Mouse (Mus musculus) heart, adult 9 months (tissue): ENCODE results near the gene Sptssb.

Experiments
- DNase-seq, 2 experiments: peaks; one replicate each; pipeline ENCODE4 v3.0.0; 2022; ENCODE audit warnings: low spot score in 2 of 2

Gene Sptssb

DNA sequence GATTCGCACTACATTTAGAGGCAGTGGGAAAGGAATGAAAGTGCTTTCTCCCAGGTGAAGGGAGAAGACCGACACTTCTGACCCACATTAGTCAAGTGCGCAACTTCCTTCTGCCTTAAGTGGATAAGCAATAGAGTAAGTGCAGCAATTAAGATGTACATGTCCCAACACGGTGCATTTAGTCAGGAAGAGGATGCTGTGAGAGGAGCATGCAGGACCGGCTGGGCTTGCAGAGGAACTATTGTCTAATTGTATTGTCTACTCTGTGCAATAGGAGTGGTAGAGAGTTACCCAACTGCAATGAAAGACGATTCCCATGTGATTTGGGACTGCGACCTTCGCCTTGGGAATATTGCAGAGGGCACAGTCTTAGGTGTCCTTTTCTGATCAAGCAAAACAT lies 30.2 kb downstream of the Sptssb start:
- no peak for DNase-seq

DNA sequence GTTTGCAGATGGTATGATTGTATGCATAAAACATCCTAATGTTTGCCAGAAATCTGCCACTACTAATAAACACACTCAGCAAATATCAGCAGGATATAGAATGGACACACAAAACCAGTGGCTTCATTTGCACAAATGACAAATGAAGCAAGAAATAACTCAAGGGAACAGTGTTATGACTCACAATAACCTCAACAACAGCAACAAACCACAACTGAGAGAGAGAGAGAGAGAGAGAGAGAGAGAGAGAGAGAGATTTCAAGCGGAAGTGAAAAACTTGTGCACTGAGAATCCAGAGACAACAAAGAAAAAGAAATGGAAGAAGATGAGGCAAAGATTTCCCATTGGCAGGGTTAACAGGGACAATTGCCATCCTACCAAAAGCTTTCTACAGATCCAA lies 35.2 kb downstream of the Sptssb start:
- DNase-seq = no peak

DNA sequence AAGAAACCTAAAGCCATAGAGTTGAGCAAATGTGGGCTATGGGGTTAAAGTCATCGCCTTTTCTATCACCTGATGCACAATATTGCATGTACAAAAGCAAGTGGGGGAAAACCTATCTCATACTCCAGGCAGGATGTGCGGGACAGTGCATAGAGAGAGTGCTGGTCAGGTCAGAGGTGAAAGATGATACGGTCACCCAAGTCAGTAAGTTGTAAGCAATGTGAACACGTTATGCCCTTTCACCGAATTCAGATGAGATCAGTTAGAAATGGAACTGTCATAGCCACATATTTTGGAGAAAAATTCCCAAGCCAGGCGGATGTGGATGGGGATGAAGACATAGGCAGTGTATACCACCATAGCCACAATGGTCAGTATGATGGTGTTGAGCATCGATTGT lies 39.1 kb downstream of the Sptssb start:
- DNase-seq = no peak

DNA sequence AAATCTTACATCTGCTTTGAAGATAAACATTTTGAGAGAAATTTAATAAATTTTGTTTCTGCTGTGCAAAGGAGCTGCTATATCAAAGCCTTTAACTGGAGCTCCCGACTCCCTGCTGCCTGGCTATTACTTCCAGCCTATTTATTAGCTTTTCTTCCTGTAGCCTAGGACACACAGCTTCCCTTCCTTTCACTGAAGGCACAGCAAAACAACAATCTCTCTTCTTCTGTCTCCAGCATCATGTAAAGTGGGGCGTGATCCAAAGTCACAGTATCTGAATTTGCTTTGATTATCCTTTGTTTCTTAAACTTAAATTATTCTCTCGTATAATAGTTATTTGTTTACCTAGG lies 39.9 kb downstream of the Sptssb start:
- no peak for DNase-seq

DNA sequence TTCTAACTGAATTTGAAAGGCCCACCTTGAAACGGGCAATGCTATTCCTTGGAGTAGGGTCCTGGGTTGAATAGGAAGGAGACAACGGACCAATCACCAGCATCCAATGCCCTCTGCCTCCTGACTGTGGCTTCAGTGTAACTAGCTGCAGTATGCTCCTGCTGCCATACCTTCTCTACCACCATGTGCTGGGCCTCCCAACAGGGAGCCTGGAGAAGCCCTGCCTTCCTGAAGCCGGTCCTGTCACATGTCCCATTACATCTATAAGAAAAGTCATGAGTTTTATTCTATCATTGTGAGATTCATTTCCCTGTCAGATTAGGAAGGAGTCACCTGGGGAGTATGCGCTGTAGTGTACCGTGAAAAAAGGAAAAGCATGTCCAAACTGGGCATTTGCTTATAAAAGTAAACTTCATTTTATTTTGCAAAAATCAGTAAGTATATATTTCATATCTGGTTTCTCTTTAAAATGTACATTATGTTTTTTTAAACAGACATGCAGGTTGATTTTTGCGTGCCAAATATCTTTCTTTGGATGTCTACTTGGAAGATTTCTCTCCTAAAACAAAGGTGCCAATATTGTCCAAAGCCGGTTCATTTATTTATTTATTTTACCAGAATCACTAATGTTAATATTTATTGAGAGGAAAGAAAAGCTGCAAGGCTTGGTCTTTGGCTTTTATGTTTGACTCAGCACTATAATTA lies 40.4 kb downstream of the Sptssb start:
- no peak for DNase-seq

DNA sequence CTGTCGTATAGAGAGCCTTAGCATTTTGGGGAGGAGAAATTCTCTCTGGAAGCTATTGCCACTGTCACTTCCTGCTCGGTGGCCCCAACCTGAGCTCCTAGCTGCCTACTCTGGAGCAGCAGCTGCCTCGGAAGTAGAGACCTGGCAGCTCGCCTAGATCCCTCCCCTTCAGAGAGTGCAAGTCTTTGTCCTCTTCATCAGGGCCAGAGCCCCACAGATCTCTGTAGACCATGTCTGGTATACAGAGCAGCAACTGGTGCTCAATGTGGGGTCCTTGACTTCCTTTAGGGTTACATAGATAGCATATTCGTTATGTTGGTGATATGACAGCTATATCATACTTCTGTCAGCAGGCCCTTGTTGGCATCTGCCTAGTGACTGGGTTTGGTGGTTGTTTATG lies 41.3 kb downstream of the Sptssb start:
- DNase-seq = no peak

DNA sequence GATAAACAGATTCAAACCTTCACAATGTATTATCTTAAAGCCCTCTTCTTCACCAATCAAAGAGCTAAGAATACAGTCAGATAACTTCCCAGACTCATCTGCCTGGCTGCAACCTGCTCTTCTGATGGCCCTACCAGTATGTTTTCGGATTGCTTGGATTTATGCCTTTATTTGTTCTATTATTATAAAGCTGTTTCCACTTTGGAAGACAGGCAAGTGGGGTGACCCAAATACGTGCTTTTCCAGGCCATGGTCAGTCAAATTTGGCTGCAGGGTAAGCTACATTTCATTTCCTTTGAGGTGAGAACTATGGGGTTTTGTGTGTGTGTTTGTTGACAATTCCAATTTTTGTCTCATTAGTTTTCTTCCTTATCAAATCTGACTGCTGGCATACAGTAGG lies 43.2 kb downstream of the Sptssb start:
- no peak for DNase-seq

DNA sequence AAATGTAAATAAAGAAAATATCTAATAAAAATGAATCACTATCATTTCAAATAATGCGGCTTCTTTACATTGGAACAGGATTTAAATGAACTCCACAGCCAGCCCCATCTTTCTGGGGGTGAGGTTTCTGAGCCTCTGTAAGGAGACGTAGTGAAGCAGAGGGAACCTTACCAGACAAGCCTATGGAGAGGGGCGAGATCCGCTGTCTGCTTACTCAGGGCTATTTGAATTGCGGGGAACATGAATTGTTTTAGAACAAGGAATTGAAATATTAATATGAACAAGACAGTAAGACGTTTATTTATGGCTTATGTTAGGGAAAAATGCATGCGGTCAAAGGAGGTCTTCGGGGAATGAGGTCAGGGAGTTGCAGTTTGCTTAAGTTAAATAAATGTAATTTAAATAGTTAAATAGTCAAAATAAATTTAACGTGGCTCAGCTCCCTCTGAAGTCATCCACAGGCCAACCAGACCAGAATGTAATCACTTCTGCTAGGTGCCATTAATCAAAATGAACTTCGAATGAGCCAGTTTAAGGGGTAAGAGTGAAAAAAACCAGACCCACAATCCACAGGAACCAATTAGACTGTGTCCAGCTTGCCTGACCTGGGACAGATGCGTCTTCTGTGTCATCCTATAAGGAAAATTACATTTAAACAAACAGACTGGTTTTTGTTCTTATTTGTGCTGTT lies 46.6 kb downstream of the Sptssb start:
- no peak for DNase-seq

DNA sequence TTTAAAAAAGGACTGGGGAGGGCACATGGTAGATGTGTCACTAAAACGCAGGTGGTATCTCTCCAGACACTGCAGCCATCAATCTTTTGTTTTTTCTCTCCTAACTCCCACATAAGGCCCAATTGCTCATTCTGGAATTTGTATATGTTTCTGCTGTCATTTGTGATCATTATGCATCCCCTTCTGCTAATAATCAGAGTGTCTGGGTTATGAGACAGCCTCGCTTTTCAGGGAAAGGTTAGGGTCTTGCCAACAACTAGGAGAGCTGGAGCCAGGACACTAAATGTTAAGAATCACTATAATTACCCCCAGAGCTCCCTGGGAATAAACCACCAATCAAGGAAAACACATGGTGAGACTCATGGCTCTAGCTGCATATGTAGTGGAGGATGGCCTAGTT lies 47.3 kb downstream of the Sptssb start:
- no peak for DNase-seq

DNA sequence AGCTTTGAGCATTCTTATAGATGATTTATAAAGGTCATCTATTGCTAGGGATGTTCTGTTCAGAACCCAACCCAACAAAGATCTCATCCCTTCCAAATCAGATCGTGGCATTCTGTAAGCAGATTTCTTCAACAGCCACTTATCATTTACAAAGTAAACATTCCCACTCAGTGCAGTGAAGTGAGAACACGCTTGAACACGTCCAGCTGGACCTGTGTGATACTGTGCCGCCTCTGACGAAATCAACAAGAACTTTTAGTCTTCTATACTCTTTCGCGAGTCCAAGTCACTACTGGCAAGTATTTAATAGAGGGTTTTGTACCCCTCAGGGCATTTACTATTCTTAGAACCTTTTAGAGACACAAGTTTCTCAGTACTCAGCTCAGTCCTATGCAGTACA lies 51.3 kb downstream of the Sptssb start:
- DNase-seq = no peak

DNA sequence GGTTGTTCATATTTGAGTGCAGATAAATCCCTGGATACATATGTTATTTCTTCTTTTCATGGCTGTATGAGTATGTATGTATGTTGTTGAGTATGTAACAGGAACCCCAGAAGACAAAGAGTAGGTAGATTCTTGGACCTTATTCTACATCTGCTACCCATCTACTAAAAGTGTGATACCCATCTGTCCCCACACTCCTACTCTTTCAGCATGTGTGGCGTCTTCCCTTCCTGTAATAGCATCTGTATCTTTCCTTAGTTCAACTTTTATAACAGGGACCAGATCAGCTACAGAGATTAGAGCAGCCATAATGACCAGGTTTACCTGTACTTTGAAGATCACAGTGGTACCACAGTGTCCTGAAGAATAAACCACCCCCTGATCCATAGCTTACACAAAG lies 56.6 kb downstream of the Sptssb start:
- no peak for DNase-seq

DNA sequence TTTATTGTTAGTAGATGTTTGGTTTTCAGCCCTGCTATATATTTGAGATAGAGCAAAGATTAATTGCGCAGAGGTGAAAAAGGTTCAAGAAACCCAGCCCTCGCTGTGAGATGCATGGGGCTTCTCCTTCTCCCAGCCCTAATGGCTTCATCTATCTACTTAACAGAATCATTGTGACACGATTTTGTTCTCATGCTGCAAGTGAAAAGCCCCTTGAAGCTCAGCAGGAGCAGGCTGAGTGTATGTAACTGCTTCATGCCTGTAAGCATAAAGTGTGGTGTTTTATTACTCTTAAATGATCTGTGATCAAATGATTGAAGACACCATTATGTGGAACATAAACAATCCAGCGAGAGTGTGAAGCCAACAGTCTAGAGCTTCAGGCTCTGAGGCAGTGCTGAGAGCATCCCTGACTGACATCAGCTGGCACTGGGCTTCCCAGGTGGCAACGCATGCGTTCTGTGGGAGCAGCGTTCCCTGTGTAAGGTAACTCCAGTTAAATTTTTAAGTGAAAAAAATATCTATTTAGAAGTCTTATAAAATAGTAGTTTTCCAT lies 58.8 kb downstream of the Sptssb start:
- DNase-seq = no peak

DNA sequence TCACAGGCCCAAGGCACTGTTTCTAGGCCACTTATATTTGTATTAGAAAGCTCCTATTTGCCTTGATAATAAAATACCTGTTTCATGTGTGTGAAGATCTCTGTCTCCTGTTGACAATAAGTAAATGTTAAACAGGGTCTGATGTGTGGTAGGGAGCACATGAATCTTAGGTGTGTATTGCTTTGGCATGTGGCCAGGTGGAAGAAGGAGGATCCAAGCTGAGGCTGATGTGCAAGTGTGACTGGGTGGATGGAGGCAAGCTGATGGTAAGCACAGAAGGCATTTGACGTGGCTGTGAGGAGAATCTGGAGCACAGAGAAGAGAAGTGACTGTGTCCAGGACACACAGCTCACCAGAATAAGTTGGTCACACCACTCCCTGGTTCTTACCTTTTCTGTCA lies 60.6 kb downstream of the Sptssb start:
- DNase-seq = no peak

DNA sequence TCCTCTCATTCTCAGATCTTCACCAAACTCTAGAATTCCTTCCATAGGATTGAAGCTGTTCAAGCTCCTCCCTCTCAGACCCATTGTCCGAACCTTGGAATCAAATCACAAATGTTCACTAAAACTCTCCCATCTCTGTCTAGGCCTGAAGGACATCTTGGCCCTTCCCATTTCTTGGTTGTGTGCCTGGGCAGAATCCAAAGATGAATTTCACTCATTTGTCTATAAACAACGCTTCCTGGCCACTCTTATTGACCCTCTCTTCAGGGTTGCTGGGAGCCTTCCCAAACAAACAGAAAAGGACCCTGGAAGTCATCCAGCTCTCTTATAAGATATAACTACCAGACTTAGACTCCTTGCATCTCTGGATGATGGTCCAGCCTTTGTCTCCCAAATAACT lies 61.8 kb downstream of the Sptssb start:
- DNase-seq = no peak

DNA sequence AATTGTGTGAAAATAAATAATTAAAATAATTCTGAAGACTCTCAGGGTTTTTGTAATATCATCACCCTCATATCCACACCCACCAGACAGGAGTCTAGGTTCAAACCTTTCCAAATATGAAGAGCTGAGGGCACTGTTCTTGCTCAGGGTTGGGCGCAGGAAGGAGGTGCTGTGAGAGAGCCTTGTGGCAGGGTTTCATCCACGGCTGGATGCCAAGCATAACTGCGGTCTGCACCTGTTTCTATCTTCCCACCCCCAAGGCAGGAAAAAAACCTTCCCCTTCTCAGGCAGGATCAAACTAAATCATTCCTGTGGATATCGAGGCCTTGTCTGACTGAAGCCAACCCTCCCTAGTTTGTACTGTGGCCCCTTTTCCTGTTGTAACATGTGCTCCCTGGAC lies 62.2 kb downstream of the Sptssb start:
- DNase-seq = no peak

DNA sequence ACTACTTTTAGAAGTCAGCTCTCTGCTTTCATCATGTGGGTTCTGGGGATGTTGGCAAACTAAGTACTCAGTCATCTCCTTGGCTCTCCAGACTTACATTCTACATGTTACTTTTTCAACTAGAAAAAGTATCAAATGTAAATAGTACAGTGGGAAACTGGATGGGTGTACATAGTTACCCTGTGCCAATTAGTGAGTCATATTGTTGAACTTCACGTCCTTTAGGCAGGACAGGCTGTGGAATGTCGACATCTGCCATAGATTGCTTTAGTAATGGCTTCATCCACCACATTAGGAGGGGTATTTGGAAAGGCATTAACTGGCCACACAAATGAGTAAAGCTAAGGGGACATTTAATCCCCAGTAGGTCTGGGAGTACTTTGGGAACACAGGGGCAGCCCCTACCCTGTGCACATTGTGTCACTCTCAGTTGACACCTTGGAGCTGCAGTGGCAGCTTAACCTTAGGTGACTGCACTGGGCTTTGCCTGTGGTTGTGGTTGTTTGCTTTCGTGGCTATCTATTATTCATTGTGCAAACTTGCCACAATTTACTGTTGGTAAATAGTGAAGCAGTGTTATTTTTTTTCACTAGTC lies 66.8 kb downstream of the Sptssb start:
- DNase-seq = no peak

DNA sequence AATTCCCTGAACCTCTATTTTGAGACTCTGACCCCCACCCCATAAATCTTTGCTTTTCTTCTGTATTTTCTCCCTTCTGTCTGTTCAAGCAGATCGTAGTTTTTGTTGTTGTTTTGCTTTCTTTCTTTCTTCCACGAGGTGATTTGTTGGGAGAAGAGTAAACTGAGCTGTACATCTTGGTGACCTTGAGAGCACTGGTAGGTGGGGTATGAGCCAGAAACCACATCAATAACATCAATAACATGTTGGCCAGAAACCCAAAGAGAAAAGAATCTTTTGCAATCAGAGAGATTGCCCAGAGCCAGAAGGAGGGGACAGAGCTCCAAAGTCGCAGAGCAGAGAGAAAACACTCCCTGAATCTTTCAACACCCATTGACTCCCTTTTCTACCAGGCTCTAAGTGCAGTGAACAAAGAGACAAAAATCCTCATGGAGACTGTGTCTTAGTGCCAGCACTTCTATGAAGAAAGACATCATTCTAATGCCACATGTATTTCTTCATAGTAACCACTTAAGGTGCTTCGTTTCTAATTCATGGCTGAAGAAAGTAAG lies 80.4 kb downstream of the Sptssb start:
- no peak for DNase-seq

DNA sequence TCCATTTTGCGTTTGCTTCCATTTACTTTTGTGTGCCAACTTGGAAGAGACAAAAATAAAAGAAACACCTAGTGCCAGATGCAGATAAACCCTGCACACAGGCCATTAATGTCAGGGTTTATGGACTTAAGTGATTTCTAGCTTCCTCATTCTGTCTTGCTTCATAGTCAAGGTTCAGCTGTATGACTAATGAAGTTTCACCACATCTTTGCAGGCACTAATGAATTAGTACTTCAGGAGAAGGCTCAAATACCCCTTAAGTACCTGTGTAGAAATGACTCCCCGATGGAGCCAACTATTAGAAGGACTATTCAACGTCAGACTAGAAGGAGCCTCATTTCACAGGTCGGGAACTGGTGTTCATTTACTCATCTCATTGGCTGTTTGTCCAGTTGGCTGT lies 86.4 kb downstream of the Sptssb start:
- DNase-seq = no peak
